Mouse (Mus musculus) skeletal muscle tissue, adult 2 months (tissue): ENCODE data around the gene Ccn1.
A peak's percentile ranks its signal among the peaks of the same experiment; 100 is the strongest.

Experiments
- DNase-seq: peaks from one replicate; pipeline ENCODE4 v3.0.0-alpha.2; 2012; ENCODE audit warnings: low read depth, low spot score

The Ccn1 gene

GRCm38 (mm10) chr3:145650298-145651011 lies 674 bp upstream of the Ccn1 start:
- DNase-seq = peak; percentile 67

GRCm38 (mm10) chr3:145648991-145649851 lies 560 bp downstream of the Ccn1 start:
- peak; percentile 68 for DNase-seq

GRCm38 (mm10) chr3:145648097-145648931 lies 1.5 kb downstream of the Ccn1 start:
- no peak for DNase-seq

- no peak for DNase-seq
Observed at GRCm38 (mm10) chr3:145647416-145647815, 2.4 kb downstream of the Ccn1 start.

DNA sequence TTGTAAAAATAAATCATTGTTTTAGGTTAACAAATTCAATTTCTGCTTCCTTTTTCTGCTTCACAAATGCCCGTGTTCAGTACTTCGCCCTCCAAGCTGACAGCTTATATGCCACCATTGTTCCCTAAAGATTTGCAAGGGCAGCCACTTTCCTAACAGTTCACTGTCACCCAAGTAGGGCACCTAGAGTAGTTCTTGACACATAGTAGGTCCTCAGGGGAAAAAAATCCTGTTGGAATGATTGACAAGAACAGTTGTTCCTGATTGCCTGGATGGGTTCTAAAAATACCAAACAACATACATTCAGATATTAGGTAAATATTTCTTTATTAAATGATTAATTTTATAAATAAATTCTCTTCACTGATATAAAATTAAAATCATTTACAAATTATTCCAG lies 3.1 kb downstream of the Ccn1 start:
- DNase-seq = no peak

GRCm38 (mm10) chr3:145646009-145646408 lies 3.8 kb downstream of the Ccn1 start:
- DNase-seq = no peak

DNA sequence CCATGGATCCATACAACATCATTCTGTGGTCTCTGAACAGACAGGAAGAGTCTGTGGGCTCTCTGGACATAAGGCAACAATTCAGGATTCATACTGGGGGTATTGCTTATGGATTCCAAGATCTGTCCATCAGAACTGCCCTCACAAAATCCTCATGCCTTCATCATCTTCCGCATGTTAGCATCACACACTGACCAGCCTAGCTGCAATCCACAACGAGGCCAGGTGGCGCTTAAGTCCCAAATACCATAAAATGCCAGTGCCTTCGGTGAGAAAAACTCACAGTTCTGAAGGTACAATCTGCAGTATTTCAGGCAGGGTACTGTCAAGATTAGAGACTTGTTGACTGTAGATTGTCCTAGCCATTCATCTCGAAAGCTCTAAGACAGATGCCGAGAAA lies 4.3 kb downstream of the Ccn1 start:
- no peak for DNase-seq

- no peak for DNase-seq
Observed at GRCm38 (mm10) chr3:145642861-145643260, 6.9 kb downstream of the Ccn1 start.

DNA sequence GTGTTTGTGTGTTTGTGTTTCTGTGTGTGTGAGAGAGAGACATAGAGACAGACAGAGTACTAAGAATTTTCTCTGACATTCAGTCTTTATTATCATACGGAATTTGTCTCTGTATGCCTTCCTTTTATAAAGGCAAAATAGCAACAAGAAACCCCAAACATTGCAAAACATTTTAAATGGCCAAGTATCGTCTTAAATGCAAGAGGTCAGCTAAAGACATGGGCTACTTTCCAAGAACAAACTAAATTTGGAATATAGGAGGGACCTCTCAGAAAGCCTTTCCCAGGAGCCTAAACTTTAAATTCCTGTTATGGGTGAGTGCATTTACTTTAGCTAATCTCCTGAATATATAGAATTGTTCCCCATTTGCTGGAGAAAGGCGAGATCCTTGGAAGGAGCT lies 7.9 kb downstream of the Ccn1 start:
- no peak for DNase-seq

DNA sequence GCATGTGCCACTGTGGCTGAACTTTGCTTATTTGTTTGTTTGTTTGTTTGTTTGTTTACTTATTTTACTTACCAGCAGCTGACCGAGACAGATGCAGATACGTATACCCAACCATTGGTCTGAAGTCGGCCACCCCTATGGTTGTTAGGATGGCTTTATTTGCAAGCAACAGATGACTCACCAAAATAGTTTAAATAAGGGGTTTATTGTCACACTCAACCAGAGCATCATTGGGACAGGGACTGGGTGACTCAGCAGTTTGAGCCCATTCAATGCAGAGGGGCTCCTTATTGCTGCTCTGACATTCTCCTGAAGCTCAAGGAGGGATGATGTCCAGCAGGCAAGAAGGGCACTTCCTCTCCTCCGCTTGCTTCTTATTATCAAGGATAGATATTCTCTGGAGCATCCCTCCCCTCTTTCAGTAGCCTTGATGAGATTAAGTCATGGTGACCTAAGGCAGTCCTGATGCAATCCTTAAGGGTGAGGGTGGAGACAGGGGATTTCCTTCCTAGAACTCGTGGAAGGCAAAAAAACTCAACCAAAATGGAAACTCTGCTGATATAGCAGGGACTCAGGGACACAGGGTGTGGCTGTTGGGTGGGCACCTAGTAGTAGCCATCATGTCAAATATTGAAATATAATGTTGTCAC lies 8.6 kb downstream of the Ccn1 start:
- DNase-seq = no peak

DNA sequence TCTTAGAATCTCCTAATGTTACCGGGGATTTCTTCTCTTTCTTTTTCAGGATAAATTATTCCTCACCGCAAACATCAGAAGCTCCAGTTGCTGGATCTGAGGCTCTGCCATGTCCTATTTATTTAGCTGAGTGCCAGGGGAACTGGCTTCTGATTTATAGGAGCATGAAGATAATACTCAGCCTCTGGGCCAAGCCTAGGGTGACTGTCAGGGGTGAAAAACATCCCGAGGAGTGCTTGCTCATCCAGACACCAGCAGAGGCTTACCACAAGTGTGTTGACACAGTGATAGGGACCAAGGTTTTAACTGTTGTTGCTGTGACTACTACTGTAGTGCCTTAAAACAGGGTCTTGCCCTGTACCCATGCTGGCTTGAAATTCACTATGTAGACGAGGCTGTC lies 9.2 kb downstream of the Ccn1 start:
- peak; percentile 25 for DNase-seq

DNA sequence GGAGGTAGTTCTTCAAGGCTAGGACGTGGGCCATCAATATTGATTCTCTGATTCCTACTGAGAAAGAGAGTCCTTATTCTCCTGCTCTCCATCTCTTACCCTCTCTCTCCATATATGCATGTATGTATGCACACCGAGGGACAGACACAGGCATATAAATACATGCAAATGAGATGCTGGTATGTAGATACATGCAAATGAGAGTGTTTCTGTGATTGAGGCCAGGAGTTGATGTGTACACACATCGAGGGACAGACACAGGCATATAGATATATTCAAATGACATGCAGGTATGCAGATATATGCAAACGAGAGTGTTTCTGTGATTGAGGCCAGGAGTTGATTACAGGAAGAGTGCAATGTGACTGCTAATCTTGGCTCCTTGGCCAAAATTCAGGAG lies 9.6 kb downstream of the Ccn1 start:
- no peak for DNase-seq

GRCm38 (mm10) chr3:145634002-145634710 lies 15.6 kb downstream of the Ccn1 start:
- DNase-seq = no peak

GRCm38 (mm10) chr3:145632888-145633287 lies 16.9 kb downstream of the Ccn1 start:
- no peak for DNase-seq

- DNase-seq = no peak
Observed at GRCm38 (mm10) chr3:145628643-145629042, 21.1 kb downstream of the Ccn1 start.

DNA sequence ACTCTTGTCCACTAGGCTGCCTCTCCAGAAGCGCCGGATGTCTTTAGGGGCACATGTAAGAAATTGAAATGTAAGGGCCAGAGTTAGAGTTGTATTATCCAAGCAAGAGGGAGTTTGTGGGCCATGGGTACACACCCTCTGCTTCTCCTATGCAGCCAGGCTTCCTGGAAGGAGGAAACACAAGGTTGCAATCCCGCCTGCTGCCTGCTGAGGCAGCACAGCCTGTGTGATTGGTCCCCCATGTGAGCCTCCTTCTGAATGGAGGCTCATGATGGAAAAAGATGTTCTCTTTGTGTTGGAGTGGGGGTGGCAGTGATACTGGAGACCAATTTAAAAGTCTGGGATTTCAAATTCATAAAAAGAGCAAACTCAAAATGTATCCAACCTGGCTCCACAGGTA lies 22.0 kb downstream of the Ccn1 start:
- DNase-seq = no peak

- DNase-seq = no peak
Observed at GRCm38 (mm10) chr3:145626063-145626462, 23.7 kb downstream of the Ccn1 start.

- DNase-seq = no peak
Observed at GRCm38 (mm10) chr3:145625546-145625945, 24.2 kb downstream of the Ccn1 start.

DNA sequence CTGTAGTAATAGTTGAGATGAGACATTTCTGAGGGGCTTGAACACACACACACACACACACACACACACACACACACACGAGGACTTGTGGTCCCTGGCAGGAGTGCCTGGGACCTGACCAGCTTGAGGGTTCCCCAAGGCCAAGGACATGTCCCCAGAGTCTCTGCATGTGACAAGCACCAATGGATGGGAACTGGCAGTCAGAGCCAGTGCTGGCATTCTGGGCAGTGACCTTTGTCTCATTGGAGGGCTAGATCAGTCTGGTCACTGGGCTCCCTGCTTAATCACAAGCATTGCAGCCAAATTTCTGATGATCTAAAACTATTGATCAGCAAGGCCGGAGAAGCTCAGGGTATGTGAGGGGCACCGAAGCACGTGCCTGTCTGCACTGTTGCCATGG lies 25.0 kb downstream of the Ccn1 start:
- no peak for DNase-seq

DNA sequence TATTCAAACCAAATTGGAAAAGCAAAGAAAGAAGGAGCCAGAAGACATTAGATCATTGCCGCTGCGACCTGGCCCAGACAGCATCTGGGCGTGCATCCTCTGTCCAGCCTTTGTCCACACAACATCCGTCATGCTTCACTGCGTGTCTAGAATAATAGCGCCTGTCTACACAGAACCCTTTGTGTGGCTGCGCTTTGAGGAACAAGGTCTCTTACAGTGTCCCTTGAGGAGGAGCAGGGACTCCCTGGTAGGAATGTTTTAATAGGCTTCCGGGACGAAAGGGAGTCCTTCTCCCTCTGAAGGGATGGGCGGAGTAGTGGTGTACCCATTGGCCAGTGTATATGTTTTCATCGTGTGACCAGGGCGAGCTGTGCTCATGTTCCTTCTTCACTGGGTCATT lies 26.7 kb downstream of the Ccn1 start:
- no peak for DNase-seq

DNA sequence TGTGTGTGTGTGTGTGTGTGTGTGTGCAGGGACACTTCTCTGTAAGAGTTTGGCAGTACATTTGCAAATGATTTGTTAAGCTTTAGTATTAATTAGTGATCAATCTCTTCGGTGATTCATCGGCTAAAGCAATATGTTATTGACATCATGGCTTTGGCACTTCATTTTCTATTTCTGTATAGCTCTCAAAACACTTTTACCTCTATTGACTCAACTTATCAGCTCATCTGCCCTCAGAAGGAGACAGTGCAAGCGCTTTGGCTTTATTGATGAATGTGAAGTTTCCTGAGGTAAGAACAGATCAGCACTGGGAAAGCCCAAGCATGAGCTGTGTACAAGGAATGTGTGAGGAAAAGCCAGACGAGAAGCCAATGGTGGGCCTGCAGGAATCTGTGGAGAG lies 28.6 kb downstream of the Ccn1 start:
- no peak for DNase-seq
